Mouse (Mus musculus) erythroblast, adult 5-6 weeks (primary cell): Measurements from ENCODE around the gene Ffar2. TPM values are rescaled to one million over a fixed set of nuclear protein-coding genes. Genes with fewer than 3 reads are reported as not detected.

Source experiments
- ATAC-seq: replicated peaks from 2 replicates; pipeline ENCODE4 v1.8.0; 2016; ENCODE audit warnings: moderate number of reproducible peaks, mild to moderate bottlenecking, moderate TSS enrichment, inconsistent platforms; ENCODE audit not compliant: poor library complexity, low FRiP score, severe bottlenecking
- total RNA-seq, 2 experiments: library from RNA; stranded (forward) in 1 of 2; stranded (reverse) in 1 of 2; fragments of 150-400 nt in 1 of 2; fragments of 200-764, 138-1000 nt in 1 of 2; gene quantifications; 2 replicates each; pipeline versions ENCODE4 v1.2.3 to v1.2.4; 2015 to 2017; ENCODE audit warnings: low replicate concordance in 2 of 2

Ffar2 gene
- total RNA-seq, 2 experiments from 2014 or later, result 8.1 to 10.6 TPM

DNA sequence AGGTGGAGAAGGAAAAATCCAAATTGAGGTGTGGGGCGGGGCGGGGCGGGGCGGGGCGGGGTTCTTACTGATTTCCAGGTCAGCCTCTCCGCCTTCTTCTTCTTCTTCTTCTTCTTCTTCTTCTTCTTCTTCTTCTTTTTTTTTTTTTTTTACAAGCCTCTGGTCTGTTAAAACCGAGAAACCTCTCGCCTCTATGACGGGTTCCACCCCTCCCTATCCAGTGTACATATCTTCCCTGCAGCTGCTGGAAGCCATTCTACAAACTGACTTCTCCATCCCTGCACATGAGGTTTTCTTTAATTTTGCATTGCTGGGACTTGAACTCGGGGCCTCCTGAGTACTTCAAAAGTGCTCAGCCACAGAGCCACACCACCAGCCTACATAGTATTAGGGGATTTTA is 3.1 kb upstream of the Ffar2 start:
- no peak for ATAC-seq

- no peak for ATAC-seq
These were observed 731 bp upstream of the Ffar2 start for GRCm38 (mm10) chr7:30824306-30824705.

DNA sequence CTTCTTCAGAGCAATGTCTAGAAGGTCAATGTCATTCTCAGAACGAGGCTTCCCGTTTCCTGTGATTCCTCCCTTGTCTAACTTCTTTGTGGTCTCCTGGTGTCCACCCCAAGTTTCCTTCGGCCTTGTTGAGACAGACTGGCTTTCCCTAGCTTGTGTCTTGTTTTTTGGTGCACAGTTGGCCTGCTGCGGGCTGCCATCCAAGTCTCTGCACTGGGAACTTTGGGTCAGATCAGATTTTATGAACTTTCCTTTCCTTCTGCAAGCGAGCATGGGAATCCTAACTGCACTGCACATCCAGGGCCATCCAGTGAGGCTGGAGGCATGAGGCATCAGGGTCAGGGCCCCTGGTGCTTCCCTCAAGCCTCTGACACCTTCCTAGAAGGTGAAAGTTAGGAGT is 2.0 kb downstream of the Ffar2 start:
- ATAC-seq, result no peak

GRCm38 (mm10) chr7:30820854-30821445 is 2.6 kb downstream of the Ffar2 start:
- no peak for ATAC-seq

DNA sequence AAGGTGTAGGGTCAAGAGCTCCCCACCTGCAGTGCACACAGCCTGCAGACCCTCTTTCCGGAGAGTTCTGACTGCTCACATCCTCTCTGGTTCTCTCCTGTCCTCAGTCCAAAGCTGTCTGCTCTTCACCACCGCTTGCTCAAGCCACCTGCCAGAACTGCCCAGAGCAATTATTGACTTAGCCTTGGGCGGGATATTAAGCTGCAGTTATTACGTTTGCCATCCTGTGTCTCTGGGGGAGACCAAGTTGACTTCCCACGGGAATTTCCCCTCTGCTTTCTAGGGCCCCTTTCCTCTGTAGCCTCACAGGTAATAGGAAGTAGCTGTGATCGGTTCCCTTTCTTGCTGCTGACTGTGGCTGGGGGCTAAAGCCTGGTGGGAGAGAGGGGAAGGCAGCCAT is 3.4 kb downstream of the Ffar2 start:
- no peak for ATAC-seq

DNA sequence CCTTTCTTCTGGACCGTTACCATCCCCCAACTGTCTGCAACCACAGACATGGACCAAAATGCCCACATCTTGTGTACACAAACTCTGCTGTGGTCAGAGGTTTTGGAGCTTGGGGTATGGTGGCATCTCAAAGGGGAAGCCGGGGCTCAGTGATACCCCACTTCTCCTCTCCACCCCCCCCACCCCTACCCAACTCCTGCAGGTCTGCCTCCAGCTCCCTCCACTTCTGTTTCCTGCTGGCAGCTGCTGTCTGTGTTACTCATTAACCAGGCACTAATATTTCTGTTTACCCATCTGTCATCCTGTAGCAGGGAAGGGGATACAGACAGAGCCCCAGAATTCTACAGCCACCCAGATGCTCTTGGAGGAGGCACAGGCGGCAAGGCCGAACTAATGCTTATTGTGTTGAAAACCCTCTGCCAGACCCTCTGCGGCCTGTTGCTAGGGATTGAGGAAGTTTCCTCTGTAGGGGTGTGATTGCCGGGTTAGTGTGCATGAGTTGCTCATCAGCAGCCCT is 11.2 kb downstream of the Ffar2 start:
- ATAC-seq, result no peak

DNA sequence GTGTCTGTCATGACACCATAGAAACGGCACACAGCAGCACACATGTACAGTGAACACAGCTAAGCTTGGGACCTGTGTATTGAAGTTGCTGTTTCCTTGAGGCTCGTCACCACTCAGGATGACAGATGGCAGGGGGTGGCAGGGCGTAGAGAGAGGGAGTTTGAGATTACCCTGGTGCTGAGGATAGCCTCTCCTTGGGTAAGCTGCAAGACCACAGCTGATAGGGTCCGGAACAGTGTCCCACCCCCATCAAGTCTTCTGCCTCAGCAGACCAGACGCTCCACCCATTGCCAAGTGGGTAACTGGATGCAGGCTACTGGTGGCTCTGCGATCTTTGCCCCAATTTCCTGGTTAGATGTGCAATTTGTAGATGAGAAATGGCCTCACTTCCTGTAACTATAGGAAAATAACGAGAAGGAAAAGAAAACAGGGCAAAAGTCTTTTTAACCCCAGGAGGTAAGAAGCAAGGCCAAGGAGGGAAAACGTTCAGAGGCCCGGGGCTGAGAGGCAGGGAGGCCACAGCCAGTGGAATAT is 11.8 kb downstream of the Ffar2 start:
- no peak for ATAC-seq

- no peak for ATAC-seq
These were observed 13.3 kb downstream of the Ffar2 start for GRCm38 (mm10) chr7:30810319-30810718.

- peak; percentile 46 for ATAC-seq
These were observed 17.7 kb downstream of the Ffar2 start for GRCm38 (mm10) chr7:30805924-30806323.

- ATAC-seq, result no peak
These were observed 19.4 kb downstream of the Ffar2 start for GRCm38 (mm10) chr7:30804026-30804715.

DNA sequence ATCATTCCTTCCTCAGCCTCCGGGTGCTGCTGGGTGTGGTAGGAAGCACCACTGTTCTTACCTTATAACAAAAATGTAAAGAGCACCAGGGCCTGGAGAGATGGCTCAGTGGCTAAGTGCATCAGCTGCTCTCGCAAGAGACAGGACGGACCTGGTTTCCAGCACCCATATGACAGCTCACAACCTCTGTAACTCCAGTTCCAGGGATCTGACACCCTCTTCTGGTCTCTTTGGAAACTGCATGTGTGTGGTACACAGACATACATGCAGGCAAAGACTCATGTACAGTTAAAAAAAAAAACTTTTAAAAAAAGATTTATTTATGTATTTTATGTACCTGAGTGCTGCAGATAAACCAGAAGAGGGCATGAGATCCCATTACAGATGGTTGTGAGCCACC is 20.3 kb downstream of the Ffar2 start:
- no peak for ATAC-seq

DNA sequence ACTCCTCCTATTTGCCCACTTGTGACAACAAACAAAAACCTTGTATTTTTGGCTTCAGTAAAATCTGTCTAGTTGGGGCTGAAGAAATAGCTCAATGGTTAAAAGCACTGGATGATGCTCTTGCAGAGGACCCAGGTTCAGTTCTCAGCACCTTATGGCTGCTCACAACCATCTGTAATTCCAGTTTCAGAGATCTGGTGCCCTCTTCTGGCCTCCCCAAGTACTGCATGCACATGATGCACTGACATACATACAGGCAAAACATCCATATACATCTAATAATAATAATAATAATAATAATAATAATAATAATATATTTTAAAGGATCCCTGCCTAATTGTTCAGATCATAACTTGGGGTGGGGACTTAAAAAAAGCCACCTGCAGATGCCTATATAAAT is 22.9 kb downstream of the Ffar2 start:
- ATAC-seq, result no peak

DNA sequence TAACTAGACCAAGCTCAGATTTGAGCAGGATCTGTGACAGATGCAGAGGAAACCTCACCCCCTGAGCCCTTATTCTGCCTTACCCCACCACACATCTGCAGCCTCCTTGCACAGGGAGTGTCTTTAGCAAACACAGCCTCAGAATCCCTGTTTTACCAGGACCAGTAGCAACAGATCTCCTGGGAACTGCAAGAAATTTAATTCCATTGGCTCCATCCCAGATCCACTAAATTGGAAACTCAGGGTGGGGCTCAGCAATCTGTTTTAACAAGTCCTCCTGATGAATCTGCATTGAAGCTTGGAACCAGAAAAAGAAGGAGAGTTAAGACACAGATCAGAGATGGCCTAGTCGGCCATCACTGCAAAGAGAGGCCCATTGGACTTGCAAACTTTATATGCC is 26.8 kb downstream of the Ffar2 start:
- ATAC-seq, result no peak

GRCm38 (mm10) chr7:30794921-30795320 is 28.7 kb downstream of the Ffar2 start:
- no peak for ATAC-seq

- no peak for ATAC-seq
These were observed 31.7 kb downstream of the Ffar2 start for GRCm38 (mm10) chr7:30791921-30792320.

DNA sequence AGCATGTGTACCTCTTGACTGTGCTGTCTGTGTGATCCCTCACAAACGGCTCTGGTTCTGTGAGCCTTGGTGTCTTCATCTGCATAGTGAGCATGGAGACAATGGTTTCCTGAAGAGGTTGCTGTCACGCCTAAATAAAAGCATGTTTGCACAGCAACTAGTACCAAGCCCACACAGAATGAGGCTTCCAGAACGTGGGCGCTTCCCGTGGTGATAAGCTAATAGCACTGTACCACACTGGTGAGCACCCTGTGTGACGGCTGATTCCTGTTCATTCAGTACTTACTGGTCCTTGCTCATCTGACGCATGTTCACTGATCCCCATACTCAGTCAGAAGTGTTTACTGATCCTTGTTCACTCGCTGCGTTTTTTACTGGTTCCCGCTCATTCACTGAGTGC is 33.4 kb downstream of the Ffar2 start:
- no peak for ATAC-seq

DNA sequence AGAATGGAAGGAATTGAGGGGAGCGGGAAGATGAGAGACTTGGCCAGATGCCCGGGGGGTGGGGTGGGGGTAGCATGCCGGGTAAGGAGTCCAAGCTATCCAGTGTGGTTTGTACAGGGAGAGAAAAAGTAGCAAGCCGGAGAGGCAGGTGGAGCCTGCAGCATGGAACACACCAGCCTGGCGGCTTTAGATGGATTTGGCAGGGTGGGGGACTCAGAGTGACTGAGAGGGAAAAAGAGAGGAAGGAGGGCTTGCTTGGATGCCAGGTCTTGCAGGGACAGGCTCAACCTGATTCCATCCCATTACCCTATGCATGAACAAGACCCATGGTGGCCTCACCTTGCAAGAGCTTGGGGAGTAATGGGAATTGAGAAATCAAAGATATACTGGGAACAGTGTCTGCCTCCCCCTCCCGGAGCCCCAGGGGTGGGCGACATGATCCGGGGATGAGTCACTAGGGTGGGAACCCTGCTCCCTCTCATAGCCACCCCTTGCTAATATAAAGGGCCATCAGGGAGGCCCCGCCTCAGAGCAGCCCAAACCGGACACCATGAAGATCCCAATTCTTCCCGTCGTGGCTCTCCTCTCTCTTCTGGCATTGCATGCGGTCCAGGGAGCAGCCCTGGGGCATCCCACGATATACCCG is 36.1 kb downstream of the Ffar2 start, which contains the start of gene Krtdap:
TSS of gene Krtdap (plus strand) at position 520 of the 646 bp plus-strand sequence.
- ATAC-seq, result no peak

DNA sequence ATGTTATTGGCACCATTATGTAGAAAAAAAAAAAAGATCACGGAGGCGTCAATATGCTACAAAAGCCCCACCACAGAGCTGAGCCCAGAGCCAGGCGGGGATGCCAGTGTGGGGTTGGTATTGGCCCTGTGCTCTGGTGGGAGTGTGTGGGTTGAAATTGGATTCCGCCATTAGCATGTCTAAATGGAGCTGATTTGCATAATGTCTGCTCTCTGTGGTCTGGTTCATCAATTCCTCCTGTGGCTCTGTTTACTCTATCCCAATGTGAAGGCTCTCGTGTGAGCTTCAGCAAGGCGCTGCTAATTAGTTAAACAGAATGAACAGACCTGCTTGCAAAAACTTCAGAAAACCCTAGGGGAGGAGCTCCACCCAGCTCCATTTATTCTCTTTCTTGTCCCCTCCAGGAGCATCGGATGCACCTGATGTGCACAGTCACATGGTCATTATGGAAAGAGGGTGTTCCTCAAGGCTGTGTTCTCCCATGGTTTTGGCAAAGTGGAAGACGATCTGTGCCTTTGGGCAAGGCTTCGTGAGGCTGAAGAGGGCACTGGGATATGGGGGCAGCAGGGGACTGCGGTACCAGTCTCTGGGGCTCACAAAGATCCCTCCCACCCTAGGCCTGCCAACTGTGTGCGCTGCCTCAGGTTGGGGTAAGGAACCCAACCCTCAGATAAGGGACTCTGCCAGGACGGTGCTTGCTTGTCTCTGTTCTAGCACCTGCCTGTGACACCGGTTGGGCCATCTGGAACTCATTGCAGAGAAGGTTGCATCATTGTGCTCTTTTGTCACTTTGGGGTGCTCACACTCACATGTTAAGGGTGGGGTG is 37.6 kb downstream of the Ffar2 start:
- no peak for ATAC-seq

- no peak for ATAC-seq
These were observed 38.4 kb downstream of the Ffar2 start for GRCm38 (mm10) chr7:30785154-30785553.

- ATAC-seq, result no peak
These were observed 40.9 kb downstream of the Ffar2 start for GRCm38 (mm10) chr7:30782658-30783057.
